Mouse (Mus musculus): Measurements from ENCODE around the gene Tom1. TPM values are rescaled to one million over a fixed set of nuclear protein-coding genes. Genes with fewer than 3 reads are reported as not detected.

Gene Tom1
- polyA plus RNA-seq, 1 experiment: 29.7 TPM

- 76% methylated on average over 3 of the region's 3 CpGs for WGBS
- Histone ChIP-seq H3K36me3 (ENCODE audit: control insufficient read depth, insufficient read depth, low read length) (peaks cover 24% of the 10 kb centered on the region), H3K4me3 (ENCODE audit: extremely low read depth, insufficient read depth, insufficient read length) (no peak overlapping the region), H3K27me3 (ENCODE audit: control insufficient read depth, insufficient read depth, low read length) (no peaks in the 10 kb centered on the region), H3K4me1 (ENCODE audit: control insufficient read depth, insufficient read depth, insufficient read length) (no peaks in the 10 kb centered on the region), H3K27ac (ENCODE audit: insufficient read depth, low read length) (no peak overlapping the region)
- DNase-seq (ENCODE audit: low read depth in 1 of 2, low spot score in 2 of 2): no peak
- no peak for TF ChIP-seq POLR2A (IDR thresholded peaks at IDR 0.05; ENCODE audit: low read depth, low read length)
- TF ChIP-seq CTCF (IDR thresholded peaks at IDR 0.05; ENCODE audit: extremely low read depth, insufficient read depth, insufficient read length, insufficient replicate concordance): no peak
These were observed 33.1 kb upstream of the Tom1 start for GRCm38 (mm10) chr8:75000431-75000830.

GRCm38 (mm10) chr8:75008826-75009225 lies 24.7 kb upstream of the Tom1 start:
- WGBS: 96% methylated on average over 2 of the region's 2 CpGs
- H3K4me3 ChIP-seq (ENCODE audit: extremely low read depth, insufficient read depth, insufficient read length): no peak overlapping the region
- no peaks in the 10 kb centered on the region for H3K27me3 ChIP-seq (ENCODE audit: control insufficient read depth, insufficient read depth, low read length)
- H3K27ac ChIP-seq (ENCODE audit: insufficient read depth, low read length): no peak overlapping the region
- no peaks in the 10 kb centered on the region for H3K4me1 ChIP-seq (ENCODE audit: control insufficient read depth, insufficient read depth, insufficient read length)
- DNase-seq (ENCODE audit: low read depth in 1 of 2, low spot score in 2 of 2): no peak
- TF ChIP-seq POLR2A (IDR thresholded peaks at IDR 0.05; ENCODE audit: low read depth, low read length) (no peak), CTCF (IDR thresholded peaks at IDR 0.05; ENCODE audit: extremely low read depth, insufficient read depth, insufficient read length, insufficient replicate concordance) (no peak)
- H3K36me3 ChIP-seq (ENCODE audit: control insufficient read depth, insufficient read depth, low read length): peaks cover 9% of the 10 kb centered on the region

GRCm38 (mm10) chr8:75013557-75013956 lies 19.9 kb upstream of the Tom1 start:
- no peak for DNase-seq (ENCODE audit: low read depth in 1 of 2, low spot score in 2 of 2)
- 73% methylated on average over 2 of the region's 2 CpGs for WGBS
- Histone ChIP-seq H3K27ac (ENCODE audit: insufficient read depth, low read length) (no peak overlapping the region), H3K4me3 (ENCODE audit: extremely low read depth, insufficient read depth, insufficient read length) (no peak overlapping the region), H3K4me1 (ENCODE audit: control insufficient read depth, insufficient read depth, insufficient read length) (no peaks in the 10 kb centered on the region), H3K36me3 (ENCODE audit: control insufficient read depth, insufficient read depth, low read length) (peaks cover 6% of the 10 kb centered on the region), H3K27me3 (ENCODE audit: control insufficient read depth, insufficient read depth, low read length) (no peaks in the 10 kb centered on the region)
- TF ChIP-seq CTCF (IDR thresholded peaks at IDR 0.05; ENCODE audit: extremely low read depth, insufficient read depth, insufficient read length, insufficient replicate concordance) (no peak), POLR2A (IDR thresholded peaks at IDR 0.05; ENCODE audit: low read depth, low read length) (no peak)

- TF ChIP-seq CTCF (IDR thresholded peaks at IDR 0.05; ENCODE audit: extremely low read depth, insufficient read depth, insufficient read length, insufficient replicate concordance): no peak
- TF ChIP-seq POLR2A (IDR thresholded peaks at IDR 0.05; ENCODE audit: low read depth, low read length): no peak
- Histone ChIP-seq H3K27ac (ENCODE audit: insufficient read depth, low read length) (no peak overlapping the region), H3K4me1 (ENCODE audit: control insufficient read depth, insufficient read depth, insufficient read length) (no peaks in the 10 kb centered on the region), H3K36me3 (ENCODE audit: control insufficient read depth, insufficient read depth, low read length) (peaks cover 2% of the 10 kb centered on the region; the same call in 1 of the 2 replicates), H3K27me3 (ENCODE audit: control insufficient read depth, insufficient read depth, low read length) (no peaks in the 10 kb centered on the region), H3K4me3 (ENCODE audit: extremely low read depth, insufficient read depth, insufficient read length) (no peak overlapping the region)
- 58% methylated on average over 3 of the region's 3 CpGs for WGBS
- no peak for DNase-seq (ENCODE audit: low read depth in 1 of 2, low spot score in 2 of 2)
These were observed 19.5 kb upstream of the Tom1 start for GRCm38 (mm10) chr8:75013964-75014363.

- H3K4me3 ChIP-seq (ENCODE audit: extremely low read depth, insufficient read depth, insufficient read length): no peak overlapping the region
- no peak for TF ChIP-seq CTCF (IDR thresholded peaks at IDR 0.05; ENCODE audit: extremely low read depth, insufficient read depth, insufficient read length, insufficient replicate concordance)
- TF ChIP-seq POLR2A (IDR thresholded peaks at IDR 0.05; ENCODE audit: low read depth, low read length): no peak
- H3K27ac ChIP-seq (ENCODE audit: insufficient read depth, low read length): no peak overlapping the region
- no peaks in the 10 kb centered on the region for H3K27me3 ChIP-seq (ENCODE audit: control insufficient read depth, insufficient read depth, low read length)
- WGBS: 65% methylated on average over 2 of the region's 2 CpGs
- H3K36me3 ChIP-seq (ENCODE audit: control insufficient read depth, insufficient read depth, low read length): peaks cover 1% of the 10 kb centered on the region; the same call in 1 of the 2 replicates
- no peaks in the 10 kb centered on the region for H3K4me1 ChIP-seq (ENCODE audit: control insufficient read depth, insufficient read depth, insufficient read length)
- DNase-seq (ENCODE audit: low read depth in 1 of 2, low spot score in 2 of 2): no peak
These were observed 17.5 kb upstream of the Tom1 start for GRCm38 (mm10) chr8:75015981-75016380.

GRCm38 (mm10) chr8:75016422-75016821 lies 17.1 kb upstream of the Tom1 start:
- H3K36me3 ChIP-seq (ENCODE audit: control insufficient read depth, insufficient read depth, low read length): peaks cover 1% of the 10 kb centered on the region; the same call in 1 of the 2 replicates
- H3K4me1 ChIP-seq (ENCODE audit: control insufficient read depth, insufficient read depth, insufficient read length): no peaks in the 10 kb centered on the region
- DNase-seq (ENCODE audit: low read depth in 1 of 2, low spot score in 2 of 2): no peak
- TF ChIP-seq CTCF (IDR thresholded peaks at IDR 0.05; ENCODE audit: extremely low read depth, insufficient read depth, insufficient read length, insufficient replicate concordance) (no peak), POLR2A (IDR thresholded peaks at IDR 0.05; ENCODE audit: low read depth, low read length) (no peak)
- H3K4me3 ChIP-seq (ENCODE audit: extremely low read depth, insufficient read depth, insufficient read length): no peak overlapping the region
- WGBS: 50% methylated on average over 1 of the region's 1 CpGs
- no peaks in the 10 kb centered on the region for H3K27me3 ChIP-seq (ENCODE audit: control insufficient read depth, insufficient read depth, low read length)
- no peak overlapping the region for H3K27ac ChIP-seq (ENCODE audit: insufficient read depth, low read length)

GRCm38 (mm10) chr8:75018274-75018972 lies 15.1 kb upstream of the Tom1 start:
- Histone ChIP-seq H3K36me3 (ENCODE audit: control insufficient read depth, insufficient read depth, low read length) (peaks cover 9% of the 10 kb centered on the region), H3K4me1 (ENCODE audit: control insufficient read depth, insufficient read depth, insufficient read length) (no peaks in the 10 kb centered on the region), H3K27me3 (ENCODE audit: control insufficient read depth, insufficient read depth, low read length) (no peaks in the 10 kb centered on the region), H3K27ac (ENCODE audit: insufficient read depth, low read length) (no peak overlapping the region), H3K4me3 (ENCODE audit: extremely low read depth, insufficient read depth, insufficient read length) (no peak overlapping the region)
- DNase-seq (ENCODE audit: low read depth in 1 of 2, low spot score in 2 of 2): no peak
- TF ChIP-seq CTCF (IDR thresholded peaks at IDR 0.05; ENCODE audit: extremely low read depth, insufficient read depth, insufficient read length, insufficient replicate concordance) (no peak), POLR2A (IDR thresholded peaks at IDR 0.05; ENCODE audit: low read depth, low read length) (no peak)
- 80% methylated on average over 5 of the region's 5 CpGs for WGBS
